Mouse (Mus musculus) left cerebral cortex, postnatal 4 days (tissue): Measurements from ENCODE around the gene Wnk2. TPM values are rescaled to one million over a fixed set of nuclear protein-coding genes. Genes with fewer than 3 reads are reported as not detected.
A peak's percentile ranks its signal among the peaks of the same experiment; 100 is the strongest.

Experiments
- DNase-seq: peaks from one replicate; pipeline ENCODE4 v3.0.0-alpha.2; 2022
- intact Hi-C: fragments of 180-260 bp; cut with DNase I; formaldehyde crosslinking; loops from one replicate; pipeline ENCODE4 v1.15.1; 2025
- total RNA-seq, 2 experiments: library from RNA; stranded (reverse); gene quantifications; 2 replicates each; pipeline ENCODE4 v1.2.3; 2021

Wnk2 gene
- total RNA-seq, 2 experiments from 2014 or later = 134 to 137 TPM

DNA sequence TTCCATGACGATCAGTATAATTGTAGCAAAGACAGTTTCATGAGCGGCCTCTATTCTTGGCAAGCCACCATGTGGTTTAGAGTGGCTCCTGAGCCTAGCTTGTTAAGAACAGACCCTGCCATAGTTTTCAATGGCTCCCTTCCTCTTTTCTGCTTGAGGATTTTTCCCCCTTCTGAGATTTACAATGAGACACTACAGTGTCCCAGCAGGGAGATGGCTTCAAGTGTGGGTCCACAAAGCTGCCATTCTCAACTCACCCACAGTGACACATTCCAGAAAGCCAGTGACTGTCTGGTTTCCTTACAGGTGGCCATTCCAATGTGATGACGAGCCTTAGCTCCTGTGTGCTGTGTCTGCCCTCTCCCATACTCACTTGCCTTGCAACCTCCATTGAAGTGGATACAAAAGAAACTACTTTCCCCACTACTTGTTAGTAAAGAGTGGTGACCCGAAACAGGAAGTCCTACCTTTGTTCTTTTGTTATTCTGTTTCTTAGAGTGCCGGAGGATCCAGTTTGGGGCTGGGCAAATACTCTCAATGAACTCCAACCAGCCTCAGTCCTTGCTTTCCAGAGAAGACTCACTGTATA is 134.5 kb downstream of the Wnk2 start:
- no peak for DNase-seq
- intact Hi-C loops = no loop called here

DNA sequence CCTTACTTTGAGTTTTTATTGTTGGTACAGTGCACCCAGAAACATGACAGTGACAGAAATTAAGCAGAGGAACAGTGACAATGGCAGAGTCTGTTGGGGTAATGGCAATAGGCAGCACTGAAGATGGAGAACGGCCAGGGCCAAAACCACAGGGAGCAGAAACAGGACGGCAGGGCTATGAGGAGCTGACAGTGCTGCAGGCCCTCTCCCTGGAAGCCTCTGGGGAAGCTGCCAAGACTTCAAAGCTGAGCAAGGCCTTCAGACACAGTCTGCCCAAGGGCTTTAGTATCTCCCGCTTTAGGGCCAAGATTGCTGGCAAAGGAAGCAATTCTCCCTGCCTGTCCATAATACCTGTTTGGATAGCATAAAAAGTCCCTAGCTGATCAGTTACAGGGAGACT is 146.1 kb downstream of the Wnk2 start:
- intact Hi-C loops = no loop called here
- peak; percentile 94 for DNase-seq

DNA sequence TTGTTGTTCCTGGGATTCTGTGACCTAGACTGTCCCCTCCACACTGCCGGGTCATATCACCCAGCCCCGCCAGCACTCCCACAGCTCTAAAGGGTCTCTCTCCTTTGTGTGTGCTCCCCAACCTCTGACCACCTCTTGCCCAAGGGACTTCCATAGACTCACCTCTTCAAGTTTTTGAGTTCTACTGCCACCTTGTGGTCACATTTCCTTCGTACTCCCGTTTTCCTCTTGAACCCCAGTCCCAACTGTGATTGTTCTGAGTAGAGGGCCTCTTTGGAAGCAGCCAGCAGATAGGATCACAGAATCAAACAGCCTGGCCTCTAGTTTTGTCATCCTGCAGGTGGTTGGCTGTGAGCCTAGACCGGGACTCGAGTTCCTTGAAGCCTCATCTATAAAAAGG is 149.2 kb downstream of the Wnk2 start:
- intact Hi-C loops = no loop called here
- peak; percentile 46 for DNase-seq

DNA sequence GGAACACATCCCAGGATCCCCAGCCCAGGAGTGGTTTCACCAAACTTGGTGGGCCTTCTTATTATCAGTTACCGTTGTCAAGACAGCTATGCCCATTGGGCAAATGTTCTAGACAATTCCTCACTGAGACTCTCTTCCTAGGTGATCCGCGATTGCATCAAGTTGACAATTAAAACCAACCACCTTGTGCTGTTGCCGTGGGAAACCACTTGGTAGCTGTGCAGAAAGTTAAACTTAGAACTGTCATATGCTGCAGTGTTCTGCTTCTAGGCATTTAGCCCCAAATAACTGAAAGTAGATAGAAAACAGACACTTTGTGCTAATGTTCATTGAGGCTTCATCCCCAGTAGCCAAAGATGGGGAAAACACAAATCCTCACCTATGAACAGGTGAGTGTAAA is 151.1 kb downstream of the Wnk2 start:
- intact Hi-C loops = no loop called here
- DNase-seq = no peak

DNA sequence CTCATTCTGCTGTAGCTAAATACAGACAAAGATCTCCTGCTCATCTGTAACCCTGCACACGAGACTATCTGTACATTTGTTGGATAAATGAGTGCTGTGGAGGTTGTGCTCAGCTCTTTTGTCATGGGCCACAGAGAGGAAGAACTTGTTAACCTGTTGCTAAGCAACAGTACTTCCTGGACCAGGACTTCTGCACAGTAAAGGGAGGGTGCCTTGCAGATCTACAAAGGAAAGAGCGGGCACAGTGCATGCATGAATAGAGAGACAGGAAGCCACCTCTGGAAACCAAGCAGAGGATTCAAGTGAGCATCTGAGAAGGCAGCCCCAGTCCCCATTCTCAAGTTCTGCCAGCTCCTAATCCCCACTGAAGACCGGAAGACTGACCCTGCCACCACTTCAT is 152.9 kb downstream of the Wnk2 start:
- intact Hi-C loops = no loop called here
- DNase-seq = no peak

DNA sequence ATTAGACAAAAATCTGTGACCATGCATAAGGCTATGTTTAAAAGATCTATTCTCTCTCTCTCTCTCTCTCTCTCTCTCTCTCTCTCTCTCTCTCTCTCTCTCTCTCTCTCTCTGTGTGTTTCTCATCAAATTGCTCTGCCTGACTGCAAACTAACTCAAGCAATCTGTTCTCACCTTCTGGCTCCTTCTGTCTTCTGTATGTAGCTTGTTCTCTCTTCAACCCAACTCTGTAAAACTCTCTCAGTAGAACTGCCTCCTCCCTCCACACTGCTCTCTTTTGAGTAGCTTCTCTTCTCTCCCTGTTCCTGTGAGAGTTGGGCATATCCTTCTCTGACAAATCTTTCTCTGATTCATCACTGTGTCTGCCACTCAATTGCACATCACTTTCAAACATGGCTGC is 154.9 kb downstream of the Wnk2 start:
- intact Hi-C loops = no loop called here
- DNase-seq = no peak

DNA sequence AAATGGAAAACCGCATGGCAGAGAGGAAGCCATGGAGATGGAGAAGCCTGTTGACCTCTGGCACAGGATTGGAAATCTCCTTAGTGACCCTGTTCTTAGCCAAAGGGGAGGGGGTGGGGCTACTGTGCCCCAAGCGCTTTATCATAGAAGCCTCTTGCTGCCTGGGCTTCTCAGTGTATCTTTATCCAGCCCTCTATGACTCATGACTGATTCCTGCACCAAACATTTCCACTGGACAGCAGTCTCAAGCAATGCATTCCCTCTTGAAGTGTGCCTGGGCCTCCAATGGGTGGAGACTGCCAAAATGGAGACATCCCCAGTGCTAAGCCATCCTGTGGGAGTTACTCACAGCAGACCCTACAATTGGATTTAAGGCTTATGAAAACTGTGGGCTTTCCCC is 157.7 kb downstream of the Wnk2 start:
- intact Hi-C loops = no loop called here
- no peak for DNase-seq

Other genes with a start within 250 kb of the Wnk2 start
- 10 to 100 TPM; 76.8 to 77.6 TPM for gene Fam120a, start 180.0 kb downstream of the Wnk2 start, total RNA-seq
- 10 to 100 TPM; 17.2 to 17.4 TPM for gene Ninj1, start 39.5 kb upstream of the Wnk2 start, total RNA-seq
- gene Card19, start 68.0 kb upstream of the Wnk2 start, total RNA-seq = 10 to 100 TPM in 1 of 2 experiments, 1 to 10 TPM in 1; 7.6 to 12.6 TPM
- under 1 TPM; 0.54 to 0.58 TPM for gene Susd3, start 100.7 kb upstream of the Wnk2 start, total RNA-seq
- 10 to 100 TPM; 19.8 to 27.2 TPM for gene Fgd3, start 172.3 kb upstream of the Wnk2 start, total RNA-seq
- gene Bicd2, start 193.6 kb upstream of the Wnk2 start, total RNA-seq = 10 to 100 TPM; 56.6 to 57.2 TPM